Mouse (Mus musculus) heart, postnatal 10 days (tissue): Measurements from ENCODE around the gene Cltrn. TPM values are rescaled to one million over a fixed set of nuclear protein-coding genes. Genes with fewer than 3 reads are reported as not detected.

ENCODE experiments used
- DNase-seq, 2 experiments: peaks; one replicate each; pipeline ENCODE4 v3.0.0; 2021
- intact Hi-C: fragments of 180-260 bp; cut with DNase I; formaldehyde crosslinking; loops from one replicate; pipeline ENCODE4 v1.15.1; 2025
- total RNA-seq, 2 experiments: library from RNA; stranded (reverse); gene quantifications; 2 replicates each; pipeline ENCODE4 v1.2.3; 2021

The Cltrn gene
- not detected for total RNA-seq

DNA sequence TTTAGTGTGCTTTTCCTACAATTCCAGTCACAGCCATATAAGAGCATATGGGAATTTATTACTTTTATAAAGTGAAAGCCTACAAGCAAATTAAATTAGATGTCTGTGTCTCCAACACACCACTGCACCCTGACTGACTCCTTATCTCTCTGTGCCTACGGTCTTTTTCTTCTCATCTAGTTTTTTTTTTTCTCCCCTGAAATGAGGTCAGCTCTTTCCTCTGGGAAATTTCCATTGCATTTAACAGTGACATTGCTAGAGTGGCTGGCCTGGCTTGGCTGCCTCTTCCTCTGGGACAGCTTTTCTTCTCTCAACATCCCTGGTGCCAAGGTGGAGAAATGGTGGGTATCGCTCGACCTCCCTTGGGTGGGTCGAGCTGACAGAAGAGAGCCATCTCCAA is at the start of gene Cltrn:
Gene Cltrn (plus strand): TSS at position 249 of the 400 bp plus-strand sequence.
- no peak for DNase-seq
- intact Hi-C loops = no loop called here

DNA sequence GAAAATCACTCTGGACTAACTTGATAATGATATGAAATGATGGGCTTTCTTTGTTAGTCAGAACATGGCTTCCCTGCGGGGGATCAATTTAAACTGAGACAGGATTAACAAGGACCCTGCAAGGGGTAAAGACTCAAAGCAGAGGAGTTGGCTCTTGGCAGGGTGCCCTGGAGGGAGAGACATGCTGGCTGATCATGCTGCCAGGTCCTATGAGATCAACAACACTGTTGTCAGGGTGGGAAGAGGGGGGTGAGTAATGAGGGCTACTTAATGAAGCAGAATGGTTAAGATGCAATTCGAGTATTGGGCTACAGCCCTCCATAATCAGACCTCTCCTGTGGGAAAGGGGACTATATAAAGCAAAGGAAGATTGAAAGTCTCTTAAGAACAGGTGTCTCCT is 49.7 kb upstream of the Cltrn start:
- DNase-seq = no peak
- intact Hi-C loops = no loop called here

GRCm38 (mm10) chrX:164042069-164042468 is 46.6 kb upstream of the Cltrn start:
- DNase-seq = no peak
- intact Hi-C loops = no loop called here

GRCm38 (mm10) chrX:164046736-164047135 is 41.9 kb upstream of the Cltrn start:
- intact Hi-C loops = no loop called here

DNA sequence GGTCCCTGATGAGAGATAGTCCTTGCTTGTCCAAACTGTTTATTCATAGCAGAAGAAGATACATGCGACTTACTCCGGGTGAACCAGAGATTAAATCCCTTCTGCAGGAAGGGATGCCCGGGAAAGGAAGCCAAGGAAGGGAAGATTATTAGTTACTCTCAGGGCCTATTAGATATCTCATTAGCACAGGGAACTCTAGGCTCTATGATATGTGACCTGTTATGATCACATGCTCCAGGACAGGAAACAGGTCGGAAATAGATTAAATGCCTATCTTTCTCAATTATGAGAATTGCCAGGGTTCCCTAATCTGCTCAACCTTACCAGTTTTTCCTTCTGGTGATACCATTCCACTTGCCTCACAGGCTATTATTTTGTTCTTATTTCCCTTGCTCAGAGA is 32.9 kb upstream of the Cltrn start:
- intact Hi-C loops = no loop called here

More at GRCm38 (mm10) chrX:164046736-164047135, 41.9 kb upstream of the Cltrn start:
- DNase-seq = no peak

DNA sequence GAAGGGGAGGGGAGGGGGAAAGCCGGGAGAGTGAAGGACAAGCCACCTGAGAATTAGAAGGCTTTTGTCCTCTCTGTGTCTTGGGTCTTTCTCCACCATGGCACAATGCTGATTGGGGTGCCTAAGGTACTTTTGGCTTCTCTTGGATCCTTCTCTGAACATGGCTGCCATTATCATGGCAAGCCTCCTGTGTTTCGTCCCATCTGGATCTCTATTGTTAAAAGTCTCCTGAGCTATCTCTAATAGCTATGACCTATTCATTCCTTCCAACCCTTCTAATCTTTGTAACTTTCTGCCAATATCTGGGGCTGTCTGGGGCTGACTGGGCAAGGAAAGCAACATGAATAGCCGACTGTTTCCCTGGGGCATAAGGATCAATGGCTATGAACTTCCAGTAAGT is 30.1 kb upstream of the Cltrn start:
- no peak for DNase-seq
- intact Hi-C loops = no loop called here

More for the DNA sequence above, 32.9 kb upstream of the Cltrn start:
- no peak for DNase-seq

GRCm38 (mm10) chrX:164059070-164059469 is 29.6 kb upstream of the Cltrn start:
- intact Hi-C loops = no loop called here
- no peak for DNase-seq

- peak; percentile 66 to 82 for DNase-seq
- intact Hi-C loops = loop anchor here (5.0 to 10.0 kb wide), 2 partner anchors 109 to 1151 kb away; partner anchors contain the start of gene Zrsr2
These were observed 22.4 kb upstream of the Cltrn start for GRCm38 (mm10) chrX:164066185-164066584.

DNA sequence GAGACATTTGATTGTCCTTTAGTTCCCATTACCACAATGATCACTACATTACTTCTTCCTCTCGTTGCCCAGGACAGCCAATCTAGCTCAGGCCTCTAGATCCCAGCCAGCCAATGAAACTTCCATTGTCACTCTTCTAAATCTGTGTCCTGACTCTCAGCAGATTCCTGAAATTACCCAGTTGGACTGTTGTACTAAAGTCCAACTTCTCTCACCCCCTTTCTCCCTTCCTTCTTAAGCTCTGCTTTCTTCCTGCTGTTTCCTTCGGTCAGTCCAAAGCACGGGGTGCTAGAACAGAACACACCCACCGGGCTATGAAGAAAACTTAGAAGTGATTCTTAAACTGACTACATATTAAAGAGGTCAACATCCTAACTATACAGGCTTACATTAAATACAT is 19.7 kb upstream of the Cltrn start:
- no peak for DNase-seq
- intact Hi-C loops = loop anchor here (5.0 to 10.0 kb wide), 2 partner anchors 112 to 1154 kb away; partner anchors contain the start of gene Zrsr2

- intact Hi-C loops = loop anchor here (10.0 kb wide), 1 partner anchor 349 kb away; no protein-coding TSS in a partner anchor
These were observed 12.4 kb upstream of the Cltrn start, which contains the start of gene Siah1b for GRCm38 (mm10) chrX:164076040-164076775. TSS of gene Siah1b (minus strand) at chrX:164076493.

DNA sequence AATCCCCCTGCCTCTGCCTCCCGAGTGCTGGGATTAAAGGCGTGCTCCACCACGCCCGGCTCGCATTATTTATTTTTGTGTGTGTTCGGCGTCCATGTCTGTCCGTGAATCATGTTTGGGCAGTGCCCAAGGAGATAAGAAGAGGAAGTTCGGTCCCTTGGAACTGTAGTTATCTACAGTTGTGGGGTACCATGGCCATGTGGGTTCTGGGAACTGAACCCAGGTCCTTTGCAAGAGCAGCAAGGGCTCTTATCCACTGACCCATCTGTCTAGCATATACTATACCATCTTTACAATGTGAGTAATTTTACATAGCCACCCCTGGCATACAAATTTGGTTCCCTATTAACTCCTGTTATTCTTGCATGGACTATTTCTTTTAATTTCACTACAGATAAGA is 6.6 kb upstream of the Cltrn start:
- intact Hi-C loops = no loop called here
- no peak for DNase-seq

More at GRCm38 (mm10) chrX:164076040-164076775, 12.4 kb upstream of the Cltrn start, which contains the start of gene Siah1b:
- DNase-seq = peak; percentile 93 to 95

DNA sequence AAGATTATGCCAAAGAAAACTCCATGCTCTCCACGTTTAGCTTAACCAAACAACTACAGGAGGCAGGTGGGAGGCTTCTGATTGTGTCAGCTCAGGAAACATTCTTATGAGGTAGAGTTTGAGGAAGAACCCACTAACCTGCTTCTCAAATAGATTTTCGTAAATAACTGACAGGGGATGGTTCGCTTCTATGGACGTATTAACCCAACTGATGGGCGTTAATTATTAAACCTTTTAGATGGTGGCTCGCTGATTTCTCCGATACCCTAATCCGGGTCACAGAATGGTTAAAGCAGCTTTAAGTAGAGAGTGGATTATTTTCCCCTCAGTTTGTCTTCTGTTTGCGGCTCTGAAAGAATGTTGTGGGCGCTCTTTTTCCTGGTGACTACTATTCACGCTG is 1.3 kb downstream of the Cltrn start:
- intact Hi-C loops = no loop called here
- DNase-seq = no peak

GRCm38 (mm10) chrX:164092300-164093169 is 3.9 kb downstream of the Cltrn start:
- peak in 1 of 2 experiments; percentile 7 for DNase-seq

DNA sequence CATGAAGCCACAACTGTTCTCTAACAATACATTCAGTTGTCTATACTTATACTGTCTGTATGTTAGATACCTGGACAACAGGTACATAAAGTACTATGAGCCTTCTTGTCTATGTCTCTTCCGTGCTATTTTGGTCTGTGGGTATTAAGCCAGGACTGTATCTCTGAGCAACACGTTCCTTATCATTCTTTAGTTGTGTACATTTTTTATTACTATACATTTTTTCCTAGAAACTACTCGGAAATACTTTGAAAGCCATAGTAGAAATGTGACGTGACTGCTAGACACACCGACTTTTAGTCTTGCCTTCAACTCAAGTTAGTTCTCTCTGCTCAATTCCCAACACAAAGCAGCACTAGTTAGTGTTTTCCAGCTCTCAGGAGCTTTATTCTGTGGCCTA is 4.8 kb downstream of the Cltrn start:
- DNase-seq = no peak

More at GRCm38 (mm10) chrX:164092300-164093169, 3.9 kb downstream of the Cltrn start:
- intact Hi-C loops = no loop called here

GRCm38 (mm10) chrX:164095838-164096237 is 7.2 kb downstream of the Cltrn start:
- intact Hi-C loops = no loop called here
- DNase-seq = no peak

More for the DNA sequence above, 4.8 kb downstream of the Cltrn start:
- intact Hi-C loops = no loop called here

DNA sequence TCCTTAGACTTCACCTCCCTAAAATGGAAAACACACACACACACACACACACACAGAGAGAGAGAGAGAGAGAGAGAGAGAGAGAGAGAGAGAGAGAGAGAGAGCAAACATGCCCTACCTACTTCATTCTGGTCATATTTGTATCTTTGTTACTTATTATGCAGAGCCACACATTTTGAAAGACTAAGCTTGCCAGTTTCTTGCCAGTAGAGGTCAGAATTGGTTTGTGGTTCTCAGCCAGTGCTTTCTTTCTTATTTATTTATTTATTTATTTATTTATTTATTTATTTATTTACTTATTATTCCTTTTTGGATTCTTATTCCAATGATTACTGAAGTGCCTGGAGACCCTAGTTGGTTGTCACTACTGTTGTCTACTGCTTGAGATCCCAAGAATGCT is 12.9 kb downstream of the Cltrn start:
- intact Hi-C loops = loop anchor here (10.0 kb wide), 2 partner anchors 183 to 293 kb away; no protein-coding TSS in a partner anchor
- no peak for DNase-seq

DNA sequence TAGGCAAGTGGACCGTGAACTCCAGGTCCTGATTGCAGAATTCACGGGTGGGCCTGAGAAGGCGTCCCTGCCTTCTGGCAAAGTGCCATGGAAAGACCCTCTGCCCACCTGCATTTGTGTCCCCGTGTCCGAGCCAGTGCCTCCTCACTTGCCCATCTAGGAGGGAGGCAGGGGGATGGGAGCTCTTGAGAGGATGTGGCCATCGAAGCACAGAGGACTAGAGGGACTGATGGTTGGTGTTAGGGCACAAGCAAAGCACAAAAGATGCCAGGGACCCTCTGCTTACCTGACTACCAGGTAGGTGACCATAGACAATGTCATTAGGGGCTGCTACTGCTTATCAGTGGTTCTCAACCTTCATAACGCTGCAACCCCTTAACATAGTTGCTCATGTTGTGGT is 13.6 kb downstream of the Cltrn start:
- no peak for DNase-seq
- intact Hi-C loops = loop anchor here (2.0 to 10.0 kb wide), 3 partner anchors 77 to 293 kb away; no protein-coding TSS in a partner anchor

- intact Hi-C loops = loop anchor here (2.0 to 10.0 kb wide), 3 partner anchors 76 to 292 kb away; no protein-coding TSS in a partner anchor
- no peak for DNase-seq
These were observed 14.0 kb downstream of the Cltrn start for GRCm38 (mm10) chrX:164102656-164103055.

DNA sequence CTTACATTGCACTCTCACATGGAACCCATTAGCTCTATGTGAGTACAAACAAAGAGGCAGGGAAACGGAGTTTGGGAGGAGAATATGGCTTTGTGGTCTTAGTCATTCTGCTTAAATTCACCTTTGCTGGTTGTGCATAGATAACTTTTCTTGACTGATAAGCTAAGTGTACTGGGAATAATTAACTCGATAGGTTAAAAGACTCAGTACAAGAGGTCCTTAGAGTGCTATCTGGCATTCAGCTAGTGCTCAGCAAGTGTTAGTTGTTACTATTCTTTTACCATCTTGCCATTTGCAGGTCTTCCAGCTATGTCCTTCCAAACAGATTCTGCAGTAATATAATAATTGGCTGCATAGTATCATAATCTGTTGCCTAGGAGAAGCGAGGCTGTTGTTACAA is 22.5 kb downstream of the Cltrn start:
- DNase-seq = no peak
- intact Hi-C loops = no loop called here

- DNase-seq = no peak
- intact Hi-C loops = no loop called here
These were observed 25.1 kb downstream of the Cltrn start for GRCm38 (mm10) chrX:164113744-164114143.

- intact Hi-C loops = no loop called here
- no peak for DNase-seq
These were observed 35.3 kb downstream of the Cltrn start for GRCm38 (mm10) chrX:164123942-164124341.
